Mouse (Mus musculus) midbrain, embryonic 16.5 days (tissue): Measurements from ENCODE around the gene Stk24. TPM values are rescaled to one million over a fixed set of nuclear protein-coding genes. Genes with fewer than 3 reads are reported as not detected.

Experiments
- ATAC-seq: fragments of 200-750 bp; cut with Nextera tagmentation; 2 replicates; pipeline ENCODE4 v1.8.0; 2017; ENCODE audit warnings: moderate TSS enrichment
- H3K27ac ChIP-seq: fragments of 300-500 bp; sonication (generic); 2 replicates; pipeline ENCODE4 v1.5.1; 2014; ENCODE audit warnings: mild to moderate bottlenecking, low read length, mixed read lengths
- H3K27me3 ChIP-seq: fragments of 300-500 bp; sonication (generic); 2 replicates; pipeline ENCODE4 v1.6.1; 2014; ENCODE audit warnings: low read depth, low read length, mixed read lengths; ENCODE audit not compliant: control insufficient read depth, insufficient read depth
- H3K36me3 ChIP-seq: fragments of 300-500 bp; sonication (generic); 2 replicates; pipeline ENCODE4 v1.6.1; 2014; ENCODE audit warnings: mild to moderate bottlenecking, low read length, moderate library complexity, mixed read lengths; ENCODE audit not compliant: control insufficient read depth, insufficient read depth
- H3K4me1 ChIP-seq: fragments of 300-500 bp; sonication (generic); 2 replicates; pipeline ENCODE4 v1.6.1; 2014; ENCODE audit warnings: mild to moderate bottlenecking, low read length, mixed read lengths; ENCODE audit not compliant: control insufficient read depth, insufficient read depth
- H3K4me2 ChIP-seq: fragments of 300-500 bp; sonication (generic); 2 replicates; pipeline ENCODE4 v1.6.1; 2014; ENCODE audit warnings: mild to moderate bottlenecking, low read length, mixed read lengths
- H3K4me3 ChIP-seq: fragments of 300-500 bp; sonication (generic); 2 replicates; pipeline ENCODE4 v1.5.1; 2014; ENCODE audit warnings: low read depth, mild to moderate bottlenecking, low read length, moderate library complexity, mixed read lengths
- H3K9ac ChIP-seq: fragments of 300-500 bp; sonication (generic); 2 replicates; pipeline ENCODE4 v1.6.1; 2014; ENCODE audit warnings: low read depth, low read length, mixed read lengths
- H3K9me3 ChIP-seq: fragments of 300-500 bp; sonication (generic); replicated peaks from 2 replicates; pipeline ENCODE4 v1.6.1; 2014; ENCODE audit warnings: mild to moderate bottlenecking, low read length, mixed read lengths; ENCODE audit not compliant: control insufficient read depth, poor library complexity, severe bottlenecking
- WGBS: fragments of 180-500 bp; shearing (Covaris S2); extraction: QIAGEN DNeasy Blood & Tissue Kit; methylation state at CpG from one replicate; pipeline ENCODE4 v1.1.7; 2014; 5-methylcytosine and 5-hydroxymethylcytosine counted together
- polyA plus RNA-seq: library from polyadenylated mRNA; unstranded; fragments of >200 nt; fragmentation: Nextera tagmentation; extraction: Ambion mirVana; gene quantifications from 2 replicates; pipeline ENCODE4 v1.2.1, GENCODE M21; 2015

The Stk24 gene
- polyA plus RNA-seq, 1 experiment from 2014 or later = 14.5 TPM

- WGBS = 51% methylated on average over 7 of the region's 7 CpGs
- H3K9me3 ChIP-seq = no peaks in the 10 kb centered on the region
- ATAC-seq = no peak
Observed at GRCm38 (mm10) chr14:121247287-121247686, 132.5 kb downstream of the Stk24 start.

GRCm38 (mm10) chr14:121246048-121246731, 133.6 kb downstream of the Stk24 start:
- no peak for ATAC-seq
- 81% methylated on average over 14 of the region's 14 CpGs for WGBS
- Histone ChIP-seq H3K27ac (no peak overlapping the region), H3K4me2 (no peak overlapping the region), H3K4me1 (no peaks in the 10 kb centered on the region), H3K36me3 (peaks cover 11% of the 10 kb centered on the region), H3K9ac (no peak overlapping the region), H3K27me3 (no peaks in the 10 kb centered on the region), H3K4me3 (no peak overlapping the region), H3K9me3 (no peaks in the 10 kb centered on the region)

More at GRCm38 (mm10) chr14:121247287-121247686, 132.5 kb downstream of the Stk24 start:
- Histone ChIP-seq H3K36me3 (peaks cover 11% of the 10 kb centered on the region), H3K9ac (no peak overlapping the region), H3K27ac (0 out of 2 replicates have a peak overlapping the region, but pooled peaks have one; percentile 12), H3K4me3 (no peak overlapping the region), H3K4me1 (no peaks in the 10 kb centered on the region), H3K4me2 (no peak overlapping the region), H3K27me3 (no peaks in the 10 kb centered on the region)

GRCm38 (mm10) chr14:121244104-121244503, 135.7 kb downstream of the Stk24 start:
- no peak overlapping the region for H3K27ac ChIP-seq
- H3K9ac ChIP-seq = no peak overlapping the region
- H3K4me1 ChIP-seq = no peaks in the 10 kb centered on the region
- 0 out of 2 replicates have a peak, but pooled peaks have one; percentile 25 for ATAC-seq
- H3K9me3 ChIP-seq = no peaks in the 10 kb centered on the region
- peaks cover 22% of the 10 kb centered on the region for H3K36me3 ChIP-seq
- no peak overlapping the region for H3K4me2 ChIP-seq
- no peak overlapping the region for H3K4me3 ChIP-seq
- no peaks in the 10 kb centered on the region for H3K27me3 ChIP-seq
- WGBS = 93% methylated on average over 15 of the region's 15 CpGs

GRCm38 (mm10) chr14:121239386-121239785, 140.4 kb downstream of the Stk24 start:
- no peak for ATAC-seq
- H3K4me3 ChIP-seq = no peak overlapping the region
- no peak overlapping the region for H3K9ac ChIP-seq
- no peak overlapping the region for H3K27ac ChIP-seq
- no peaks in the 10 kb centered on the region for H3K27me3 ChIP-seq
- peaks cover 8% of the 10 kb centered on the region; the same call in 1 of the 2 replicates for H3K4me1 ChIP-seq
- H3K36me3 ChIP-seq = peaks cover 25% of the 10 kb centered on the region
- no peaks in the 10 kb centered on the region for H3K9me3 ChIP-seq
- 92% methylated on average over 8 of the region's 8 CpGs for WGBS
- H3K4me2 ChIP-seq = no peak overlapping the region

- peaks cover 20% of the 10 kb centered on the region for H3K36me3 ChIP-seq
- 94% methylated on average over 10 of the region's 10 CpGs for WGBS
Observed at GRCm38 (mm10) chr14:121238727-121239126, 141.1 kb downstream of the Stk24 start.

GRCm38 (mm10) chr14:121236736-121237135, 143.1 kb downstream of the Stk24 start:
- WGBS = 57% methylated on average over 4 of the region's 4 CpGs
- peak; percentile 79 for ATAC-seq
- H3K36me3 ChIP-seq = peaks cover 25% of the 10 kb centered on the region
- H3K4me3 ChIP-seq = no peak overlapping the region
- H3K27ac ChIP-seq = no peak overlapping the region
- no peaks in the 10 kb centered on the region for H3K9me3 ChIP-seq
- H3K27me3 ChIP-seq = no peaks in the 10 kb centered on the region
- no peak overlapping the region for H3K9ac ChIP-seq
- peaks cover 8% of the 10 kb centered on the region; the same call in 1 of the 2 replicates for H3K4me1 ChIP-seq
- no peak overlapping the region for H3K4me2 ChIP-seq

More at GRCm38 (mm10) chr14:121238727-121239126, 141.1 kb downstream of the Stk24 start:
- Histone ChIP-seq H3K4me1 (peaks cover 8% of the 10 kb centered on the region; the same call in 1 of the 2 replicates), H3K27me3 (no peaks in the 10 kb centered on the region), H3K9ac (no peak overlapping the region), H3K27ac (no peak overlapping the region), H3K4me2 (no peak overlapping the region), H3K9me3 (no peaks in the 10 kb centered on the region), H3K4me3 (no peak overlapping the region)
- no peak for ATAC-seq

Other genes starting within 250 kb of the Stk24 start
- 0.12 TPM in 1 of 2 replicates, not detected in the other for gene Slc15a1, start 125.2 kb upstream of the Stk24 start, polyA plus RNA-seq